Mouse (Mus musculus): Measurements from ENCODE around the gene Olfr503. TPM values are rescaled to one million over a fixed set of nuclear protein-coding genes. Genes with fewer than 3 reads are reported as not detected.
"Not testable (repeated sequence)": the region's sequence is repeated elsewhere in the genome, so short reads cannot be mapped to it uniquely, and the experiment has no call there.

Gene Olfr503
- total RNA-seq (2021): not detected
- long read RNA-seq, experiment 1: 0 reads
- long read RNA-seq, experiment 2: 0 reads

DNA sequence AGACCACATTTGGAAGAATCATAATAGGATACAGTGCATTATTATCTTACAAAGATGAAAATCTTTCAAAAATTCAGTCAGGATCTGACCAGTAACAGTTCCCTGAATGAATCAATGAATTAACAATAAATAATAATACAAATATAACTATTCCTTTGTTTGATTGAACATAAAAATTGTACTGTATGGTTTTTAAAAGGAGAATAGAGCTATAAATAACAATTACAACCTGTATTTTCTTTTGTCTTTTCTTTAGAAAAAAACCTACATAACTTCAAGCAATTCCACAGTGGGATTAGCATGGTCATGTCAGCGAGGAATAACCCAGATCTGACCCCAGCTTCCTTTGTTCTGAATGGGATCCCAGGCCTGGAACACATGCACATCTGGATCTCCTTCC lies at the start of gene Olfr503:
Gene Olfr503, plus strand, starts transcription at position 301 of the 400 bp plus-strand sequence.
- intact Hi-C loops (cut with DNase I); H3K27ac ChIP-seq; H3K4me3 ChIP-seq; DNase-seq (ENCODE audit: extremely low spot score in 1 of 2, low spot score in 2 of 2): not testable (repeated sequence)

DNA sequence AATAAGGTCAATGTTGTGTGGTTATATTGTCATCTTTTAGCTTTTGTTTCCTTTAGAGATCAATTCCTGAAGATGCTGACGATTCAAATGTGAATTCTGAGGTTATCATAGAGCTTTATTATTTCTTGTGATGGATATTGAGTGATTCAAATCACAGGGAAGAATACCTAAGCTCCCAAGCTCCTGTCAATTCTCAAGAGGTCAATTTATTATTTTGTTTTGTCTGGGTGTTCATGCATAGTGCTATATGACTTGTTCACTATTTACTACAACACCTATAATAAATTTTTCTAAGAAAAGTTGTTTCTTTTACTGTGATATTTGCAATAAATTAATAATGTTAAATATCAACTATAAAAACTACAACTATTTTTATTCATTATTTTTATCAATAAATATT lies 19.4 kb upstream of the Olfr503 start, which contains the start of gene Olfr502:
Gene Olfr502, minus strand, starts transcription at position 101 of the 400 bp plus-strand sequence.
- Histone ChIP-seq H3K27ac (no peak within 1 kb of the TSS), H3K4me3 (no peak within 1 kb of the TSS)
- intact Hi-C loops (cut with DNase I): no loop called here
- TF ChIP-seq CTCF (IDR thresholded peaks at IDR 0.05): no peak
- no peak for DNase-seq (ENCODE audit: extremely low spot score in 1 of 2, low spot score in 2 of 2)

DNA sequence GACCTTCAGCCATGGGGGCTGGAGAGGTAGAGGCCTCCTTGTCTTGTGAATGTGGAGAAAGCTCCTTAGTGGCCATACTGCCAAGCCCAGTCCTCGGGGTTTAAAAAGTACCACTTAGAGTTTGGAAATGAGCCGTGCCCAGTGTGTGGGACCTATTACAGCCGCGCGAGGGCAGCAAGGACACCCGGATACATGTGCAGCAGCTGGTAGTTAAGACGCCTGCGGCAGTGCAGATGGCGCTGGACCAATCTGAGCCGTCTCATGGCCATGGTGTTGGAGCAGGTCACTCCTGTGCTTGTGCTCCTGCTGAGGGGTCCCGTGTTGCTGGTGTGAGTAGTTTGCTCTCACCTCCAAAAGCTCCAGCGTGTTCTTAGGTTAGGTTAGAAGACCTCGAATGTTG lies 1.9 kb upstream of the Olfr503 start:
- intact Hi-C loops (cut with DNase I): no loop called here
- no peak for DNase-seq (ENCODE audit: extremely low spot score in 1 of 2, low spot score in 2 of 2)
- TF ChIP-seq CTCF (IDR thresholded peaks at IDR 0.05): no peak
- H3K27ac ChIP-seq: no peak overlapping the region
- H3K4me3 ChIP-seq: no peak overlapping the region

DNA sequence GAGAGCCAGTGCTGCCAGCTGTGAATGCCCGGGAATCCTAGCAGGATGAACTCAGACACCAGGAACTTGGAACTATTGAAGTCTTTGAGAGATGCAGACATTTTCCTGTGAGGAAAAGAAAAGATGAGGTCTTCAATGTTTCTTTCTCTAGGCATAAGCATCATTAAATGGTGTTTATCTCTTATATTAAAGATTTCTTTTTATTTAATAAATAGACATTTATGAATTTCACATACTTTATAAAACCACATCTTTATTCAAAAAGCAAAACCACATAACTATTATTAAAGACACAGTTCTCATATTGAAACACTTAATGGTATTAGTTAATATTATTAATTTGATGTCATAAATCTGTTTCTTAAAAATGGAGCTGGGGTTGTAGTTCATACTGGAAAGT lies 21.4 kb downstream of the Olfr503 start, which contains the start of gene Olfr504:
Gene Olfr504, minus strand, starts transcription at position 101 of the 400 bp plus-strand sequence.
- intact Hi-C loops (cut with DNase I): no loop called here
- no peak for DNase-seq (ENCODE audit: extremely low spot score in 1 of 2, low spot score in 2 of 2)
- no peak within 1 kb of the TSS for H3K4me3 ChIP-seq
- H3K27ac ChIP-seq: no peak within 1 kb of the TSS
- TF ChIP-seq CTCF (IDR thresholded peaks at IDR 0.05): no peak

DNA sequence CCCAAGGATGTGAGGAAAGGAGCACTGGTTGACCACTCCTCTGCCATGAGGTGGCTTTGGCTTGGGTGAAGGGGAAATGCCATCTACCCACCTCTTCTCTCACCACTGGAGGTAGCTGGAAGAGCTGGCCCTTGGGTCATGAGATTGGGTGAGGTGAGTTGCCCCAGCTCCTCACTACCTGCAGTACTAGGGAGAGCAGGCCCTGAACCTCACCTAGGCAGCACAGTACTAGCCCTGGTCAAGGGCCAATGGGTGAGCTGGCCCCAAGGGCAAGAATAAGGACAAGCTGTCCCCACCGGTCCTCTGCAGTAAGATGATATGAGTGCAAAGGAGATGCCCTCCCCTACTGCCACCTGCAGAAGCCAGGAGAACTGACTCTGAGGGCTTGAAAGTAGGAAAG lies 45.5 kb downstream of the Olfr503 start:
- Histone ChIP-seq H3K4me3 (no peak overlapping the region), H3K27ac (no peak overlapping the region)
- TF ChIP-seq CTCF (IDR thresholded peaks at IDR 0.05): no peak
- no peak for DNase-seq (ENCODE audit: extremely low spot score in 1 of 2, low spot score in 2 of 2)
- intact Hi-C loops (cut with DNase I): no loop called here

Other genes with a start within 250 kb of the Olfr503 start
- not detected for gene Olfr491, start 231.1 kb upstream of the Olfr503 start, total RNA-seq (2021)
- gene Olfr492, start 220.9 kb upstream of the Olfr503 start, total RNA-seq (2021): not detected
- gene Olfr493, start 197.5 kb upstream of the Olfr503 start, total RNA-seq (2021): not detected
- not detected for gene Olfr494, start 179.2 kb upstream of the Olfr503 start, total RNA-seq (2021)
- gene Olfr495, start 151.4 kb upstream of the Olfr503 start, total RNA-seq (2021): not detected
- not detected for gene Olfr497, start 124.1 kb upstream of the Olfr503 start, total RNA-seq (2021)
- not detected for gene Olfr498, start 79.2 kb upstream of the Olfr503 start, total RNA-seq (2021)
- not detected for gene Olfr502, start 19.5 kb upstream of the Olfr503 start, total RNA-seq (2021)
- not detected for gene Olfr504, start 21.3 kb downstream of the Olfr503 start, total RNA-seq (2021)
- not detected for gene Olfr506, start 66.3 kb downstream of the Olfr503 start, total RNA-seq (2021)
- not detected for gene Olfr507, start 77.3 kb downstream of the Olfr503 start, total RNA-seq (2021)
- not detected for gene Olfr508, start 85.5 kb downstream of the Olfr503 start, total RNA-seq (2021)
- gene Olfr509, start 107.4 kb downstream of the Olfr503 start, total RNA-seq (2021): not detected
- not detected for gene Olfr510, start 121.9 kb downstream of the Olfr503 start, total RNA-seq (2021)
- not detected for gene Olfr512, start 168.8 kb downstream of the Olfr503 start, total RNA-seq (2021)
- not detected for gene Olfr513, start 206.4 kb downstream of the Olfr503 start, total RNA-seq (2021)

Measured in left cerebral cortex, adult 2 months (tissue).